Mouse (Mus musculus) kidney, postnatal 0 days (tissue): ENCODE results near the gene Ankrd49. TPM values are rescaled to one million over a fixed set of nuclear protein-coding genes. Genes with fewer than 3 reads are reported as not detected.

Source experiments
- ATAC-seq: fragments of 200-750 bp; cut with Nextera tagmentation; replicated peaks from 2 replicates; pipeline ENCODE4 v1.8.0; 2017; ENCODE audit warnings: low read depth, moderate number of reproducible peaks, moderate TSS enrichment, moderate library complexity; ENCODE audit not compliant: low FRiP score
- DNase-seq: peaks from one replicate; pipeline ENCODE4 v3.0.0-alpha.2; 2016; ENCODE audit warnings: low spot score
- H3K27ac ChIP-seq: fragments of 300-500 bp; sonication (generic); 2 replicates; pipeline ENCODE4 v1.5.1; 2014; ENCODE audit warnings: mild to moderate bottlenecking
- H3K27me3 ChIP-seq: fragments of 300-500 bp; sonication (generic); 2 replicates; pipeline ENCODE4 v1.6.1; 2014; ENCODE audit warnings: low read length, mixed read lengths; ENCODE audit not compliant: insufficient read depth
- H3K36me3 ChIP-seq: fragments of 300-500 bp; sonication (generic); 2 replicates; pipeline ENCODE4 v1.6.1; 2014; ENCODE audit warnings: low read length, mixed read lengths; ENCODE audit not compliant: insufficient read depth
- H3K4me1 ChIP-seq: fragments of 300-500 bp; sonication (generic); replicated peaks from 2 replicates; pipeline ENCODE4 v1.6.1; 2014; ENCODE audit warnings: antibody characterized with exemption, low read length, mixed read lengths; ENCODE audit not compliant: insufficient read depth
- H3K4me2 ChIP-seq: fragments of 300-500 bp; sonication (generic); 2 replicates; pipeline ENCODE4 v1.6.1; 2014; ENCODE audit warnings: mild to moderate bottlenecking, low read length, moderate library complexity, mixed read lengths
- H3K4me3 ChIP-seq: fragments of 300-500 bp; sonication (generic); replicated peaks from 2 replicates; pipeline ENCODE4 v1.5.1; 2014; ENCODE audit warnings: low read depth, low read length
- H3K9ac ChIP-seq: fragments of 300-500 bp; sonication (generic); 2 replicates; pipeline ENCODE4 v1.6.1; 2014; ENCODE audit warnings: low read depth, low read length
- H3K9me3 ChIP-seq: fragments of 300-500 bp; sonication (generic); replicated peaks from 2 replicates; pipeline ENCODE4 v1.6.1; 2016; ENCODE audit warnings: low read length, inconsistent platforms, mixed read lengths
- CTCF ChIP-seq: IDR thresholded peaks from 2 replicates; pipeline ENCODE4 v1.5.1; 2016; ENCODE audit warnings: antibody characterized with exemption, low read depth, mild to moderate bottlenecking, moderate library complexity
- WGBS: fragments of 180-500 bp; shearing (Covaris S2); extraction: QIAGEN DNeasy Blood & Tissue Kit; methylation state at CpG from one replicate; pipeline ENCODE4 v1.1.7; 2014; 5-methylcytosine and 5-hydroxymethylcytosine counted together
- polyA plus RNA-seq: library from polyadenylated mRNA; unstranded; fragments of >200 nt; fragmentation: Nextera tagmentation; extraction: Ambion mirVana; gene quantifications from 2 replicates; pipeline ENCODE4 v1.2.1, GENCODE M21; 2015

Gene Ankrd49
- polyA plus RNA-seq, 1 experiment from 2014 or later = 40.7 TPM

DNA sequence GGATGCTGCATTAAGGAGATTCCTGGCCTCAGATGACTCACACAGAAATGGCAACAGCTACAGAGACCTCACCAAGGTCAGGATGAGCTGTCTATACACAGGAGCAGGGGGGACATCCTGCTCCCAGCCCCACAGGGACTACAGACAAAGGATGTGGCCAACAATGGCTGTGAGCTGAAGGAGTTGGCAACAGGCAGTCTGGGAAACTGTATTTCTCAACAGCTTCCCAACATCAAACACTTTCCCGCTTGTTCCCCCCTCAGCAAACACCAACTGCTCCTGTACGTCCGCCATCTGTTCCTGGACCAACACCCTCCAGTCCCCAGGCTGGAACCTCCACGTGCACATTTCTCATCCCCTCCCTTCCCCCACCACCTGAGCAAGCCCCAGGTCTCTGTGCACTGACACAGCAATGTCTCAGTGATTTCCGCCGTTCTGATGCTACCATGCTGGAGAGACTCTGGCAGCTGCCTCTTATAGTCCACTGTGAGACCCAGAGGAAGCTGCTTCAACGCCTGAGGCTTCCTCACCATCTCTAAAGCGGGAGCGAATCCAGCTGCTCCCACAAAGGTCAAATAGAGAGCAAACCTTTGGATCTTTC is 53.6 kb downstream of the Ankrd49 start:
- H3K9me3 ChIP-seq = no peaks in the 10 kb centered on the region
- ATAC-seq (no peak; the same call in 1 of the 2 replicates), DNase-seq (peak; percentile 40)
- no peaks in the 10 kb centered on the region for H3K27me3 ChIP-seq
- no peak overlapping the region for H3K4me3 ChIP-seq
- H3K9ac ChIP-seq = no peak overlapping the region
- peak overlapping the region; percentile 54; the same call in 1 of the 2 replicates for H3K27ac ChIP-seq
- H3K4me1 ChIP-seq = 0 out of 2 replicates have a peak, but pooled peaks cover 3% of the 10 kb centered on the region
- no peak for TF ChIP-seq CTCF
- no peaks in the 10 kb centered on the region for H3K36me3 ChIP-seq
- WGBS = 15% methylated on average over 9 of the region's 9 CpGs
- H3K4me2 ChIP-seq = no peak overlapping the region

Other genes starting within 250 kb of the Ankrd49 start
- 12.0 and 12.8 TPM in 2 replicates for gene Amotl1, start 139.8 kb downstream of the Ankrd49 start, polyA plus RNA-seq
- 0.08 and 0.11 TPM in 2 replicates for gene Piwil4, start 44.1 kb downstream of the Ankrd49 start, polyA plus RNA-seq
- gene Fut4, start 32.5 kb downstream of the Ankrd49 start, polyA plus RNA-seq = 2.9 and 3.2 TPM in 2 replicates
- gene 1700012B09Rik, start 13.8 kb downstream of the Ankrd49 start, polyA plus RNA-seq = not detected in 2 replicates
- 14.4 and 15.5 TPM in 2 replicates for gene Mre11a, start 202 bp downstream of the Ankrd49 start, polyA plus RNA-seq
- 0.54 and 0.59 TPM in 2 replicates for gene Gpr83, start 75.4 kb upstream of the Ankrd49 start, polyA plus RNA-seq
- 0.19 and 0.20 TPM in 2 replicates for gene Izumo1r, start 119.1 kb upstream of the Ankrd49 start, polyA plus RNA-seq